Mouse (Mus musculus) heart, embryonic 12.5 days (tissue): ENCODE results near the gene Pax7. TPM values are rescaled to one million over a fixed set of nuclear protein-coding genes. Genes with fewer than 3 reads are reported as not detected.

Experiments used
- ATAC-seq: fragments of 200-750 bp; cut with Nextera tagmentation; 2 replicates; pipeline ENCODE4 v1.8.0; 2017; ENCODE audit warnings: moderate TSS enrichment, moderate library complexity; ENCODE audit not compliant: insufficient number of reproducible peaks, low FRiP score
- H3K27ac ChIP-seq: fragments of 300-500 bp; sonication (generic); 2 replicates; pipeline ENCODE4 v1.5.1; 2016; ENCODE audit warnings: mild to moderate bottlenecking, moderate library complexity; ENCODE audit not compliant: poor library complexity, severe bottlenecking
- H3K27me3 ChIP-seq: fragments of 300-500 bp; sonication (generic); replicated peaks from 2 replicates; pipeline ENCODE4 v1.6.1; 2016; ENCODE audit warnings: mild to moderate bottlenecking, moderate library complexity
- H3K36me3 ChIP-seq: fragments of 300-500 bp; sonication (generic); 2 replicates; pipeline ENCODE4 v1.6.1; 2016; ENCODE audit warnings: mild to moderate bottlenecking, moderate library complexity
- H3K4me1 ChIP-seq: fragments of 300-500 bp; sonication (generic); replicated peaks from 2 replicates; pipeline ENCODE4 v1.6.1; 2016; ENCODE audit warnings: mild to moderate bottlenecking
- H3K4me2 ChIP-seq: fragments of 300-500 bp; sonication (generic); 2 replicates; pipeline ENCODE4 v1.6.1; 2016; ENCODE audit warnings: mild to moderate bottlenecking, moderate library complexity
- H3K4me3 ChIP-seq: fragments of 300-500 bp; sonication (generic); 2 replicates; pipeline ENCODE4 v1.5.1; 2016; ENCODE audit warnings: mild to moderate bottlenecking
- H3K9ac ChIP-seq: fragments of 300-500 bp; sonication (generic); 2 replicates; pipeline ENCODE4 v1.6.1; 2016; ENCODE audit warnings: mild to moderate bottlenecking, moderate library complexity
- H3K9me3 ChIP-seq: fragments of 300-500 bp; sonication (generic); replicated peaks from 2 replicates; pipeline ENCODE4 v1.6.1; 2016; ENCODE audit warnings: mild to moderate bottlenecking, moderate library complexity
- WGBS: fragments of 180-500 bp; shearing (Covaris S2); methylation state at CpG from one replicate; pipeline ENCODE4 v1.1.7; 2016; 5-methylcytosine and 5-hydroxymethylcytosine counted together
- polyA plus RNA-seq: library from polyadenylated mRNA; unstranded; fragments of >200 nt; fragmentation: Nextera tagmentation; extraction: Ambion mirVana; gene quantifications from 2 replicates; pipeline ENCODE4 v1.2.1, GENCODE M21; 2016

Gene Pax7
- polyA plus RNA-seq, 1 experiment from 2014 or later = 0.06 TPM

DNA sequence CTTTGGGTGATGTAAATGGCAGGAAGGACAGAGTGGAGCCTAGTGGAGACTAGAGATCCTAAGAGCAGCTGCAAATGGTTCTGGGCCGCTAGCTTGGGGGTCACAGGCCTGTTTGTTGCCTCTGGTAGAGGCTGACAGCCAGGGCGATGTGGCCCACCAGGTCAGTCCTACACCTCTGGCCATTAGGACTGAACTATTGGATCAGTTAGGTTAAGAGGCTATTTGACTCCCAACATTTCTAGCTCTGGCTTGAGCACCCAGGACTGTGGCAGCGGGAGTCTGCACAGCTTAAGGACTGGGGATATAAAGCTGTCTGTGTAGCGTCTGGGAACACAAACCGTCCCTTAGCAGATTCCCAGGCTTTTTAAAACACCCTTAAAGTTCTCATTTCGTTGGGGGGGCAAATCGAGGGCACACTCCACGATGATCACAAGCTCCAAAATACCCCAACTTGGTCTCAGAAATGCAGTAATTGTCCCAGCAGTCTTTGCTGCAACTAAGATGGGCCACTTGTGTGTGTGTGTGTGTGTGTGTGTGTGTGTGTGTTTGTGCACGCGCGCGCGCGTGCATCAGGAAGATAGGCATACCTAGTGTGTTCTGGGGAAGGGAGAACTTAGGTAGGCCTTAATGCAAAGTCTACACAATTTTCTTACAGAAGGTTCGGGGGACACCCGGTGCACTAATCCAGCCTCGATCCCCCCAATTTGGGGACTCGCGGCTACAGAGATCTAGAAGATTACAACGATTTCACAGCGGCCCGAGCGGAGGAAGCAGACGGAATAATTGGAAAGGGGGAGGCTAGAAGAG is 2.5 kb downstream of the Pax7 start:
- Histone ChIP-seq H3K36me3 (no peaks in the 10 kb centered on the region), H3K9me3 (no peaks in the 10 kb centered on the region), H3K4me1 (peaks cover 10% of the 10 kb centered on the region), H3K27me3 (peaks cover 99% of the 10 kb centered on the region), H3K27ac (no peak overlapping the region), H3K4me3 (no peak overlapping the region), H3K9ac (no peak overlapping the region), H3K4me2 (no peak overlapping the region)
- 2% methylated on average over 24 of the region's 24 CpGs for WGBS
- no peak for ATAC-seq

DNA sequence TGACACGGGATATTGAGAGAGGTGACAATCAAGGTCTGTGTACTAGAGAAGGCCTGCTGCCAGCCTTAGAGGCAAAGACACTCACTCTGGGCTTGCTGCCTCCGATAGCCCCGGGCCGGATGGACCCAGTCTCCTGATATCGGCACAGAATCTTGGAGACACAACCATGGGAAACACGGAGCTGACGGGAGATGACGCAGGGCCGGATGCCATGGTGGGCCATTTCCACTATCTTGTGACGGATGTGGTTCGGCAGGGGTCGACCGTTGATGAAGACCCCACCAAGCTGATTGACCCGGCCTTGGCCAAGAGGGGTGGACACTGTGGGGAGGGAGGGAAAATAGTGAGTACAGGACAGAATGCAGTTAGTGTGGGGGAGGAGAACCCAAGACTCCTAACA is 3.3 kb downstream of the Pax7 start:
- Histone ChIP-seq H3K4me2 (no peak overlapping the region), H3K4me3 (no peak overlapping the region), H3K4me1 (peaks cover 10% of the 10 kb centered on the region), H3K27me3 (peaks cover 99% of the 10 kb centered on the region), H3K27ac (no peak overlapping the region), H3K9me3 (no peaks in the 10 kb centered on the region), H3K36me3 (no peaks in the 10 kb centered on the region), H3K9ac (no peak overlapping the region)
- ATAC-seq = no peak
- 2% methylated on average over 14 of the region's 14 CpGs for WGBS

GRCm38 (mm10) chr4:139828871-139829590 is 4.3 kb downstream of the Pax7 start:
- WGBS = 3% methylated on average over 16 of the region's 16 CpGs
- Histone ChIP-seq H3K9ac (no peak overlapping the region), H3K4me2 (no peak overlapping the region), H3K27me3 (peaks cover 99% of the 10 kb centered on the region), H3K4me3 (no peak overlapping the region), H3K9me3 (no peaks in the 10 kb centered on the region), H3K4me1 (peaks cover 12% of the 10 kb centered on the region), H3K36me3 (no peaks in the 10 kb centered on the region), H3K27ac (no peak overlapping the region)
- no peak for ATAC-seq

DNA sequence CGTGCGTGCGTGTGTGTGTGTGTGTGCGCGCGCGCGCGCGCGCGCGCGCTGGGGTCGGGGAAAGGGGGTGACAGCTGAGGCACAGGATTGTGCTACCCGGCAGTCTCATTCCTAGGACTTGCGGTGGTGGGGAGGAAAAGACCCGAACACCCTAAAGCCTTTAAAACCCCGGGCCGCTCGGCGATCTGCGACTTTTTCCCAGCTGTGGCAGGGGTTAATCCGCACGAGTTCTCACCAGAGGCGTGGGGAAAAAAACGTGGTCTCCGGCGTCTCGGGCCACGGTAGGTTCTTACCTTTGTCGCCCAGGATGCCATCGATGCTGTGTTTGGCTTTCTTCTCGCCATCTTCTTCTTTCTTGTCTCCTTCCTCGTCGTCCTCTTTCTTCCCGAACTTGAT is 5.0 kb downstream of the Pax7 start:
- H3K9ac ChIP-seq = no peak overlapping the region
- H3K36me3 ChIP-seq = no peaks in the 10 kb centered on the region
- no peak overlapping the region for H3K4me3 ChIP-seq
- H3K9me3 ChIP-seq = no peaks in the 10 kb centered on the region
- ATAC-seq = no peak
- WGBS = under 1% methylated on average over 36 of the region's 37 CpGs
- peaks cover 99% of the 10 kb centered on the region for H3K27me3 ChIP-seq
- no peak overlapping the region for H3K27ac ChIP-seq
- 0 out of 2 replicates have a peak overlapping the region, but pooled peaks have one; percentile 7 for H3K4me2 ChIP-seq
- peaks cover 18% of the 10 kb centered on the region for H3K4me1 ChIP-seq

- Histone ChIP-seq H3K4me3 (no peak overlapping the region), H3K27me3 (peaks cover 99% of the 10 kb centered on the region), H3K4me2 (0 out of 2 replicates have a peak overlapping the region, but pooled peaks have one; percentile 7), H3K27ac (no peak overlapping the region), H3K4me1 (peaks cover 12% of the 10 kb centered on the region), H3K36me3 (no peaks in the 10 kb centered on the region), H3K9me3 (no peaks in the 10 kb centered on the region), H3K9ac (no peak overlapping the region)
- WGBS = 2% methylated on average over 30 of the region's 30 CpGs
- ATAC-seq = no peak
These were observed 5.6 kb downstream of the Pax7 start for GRCm38 (mm10) chr4:139827501-139828282.

DNA sequence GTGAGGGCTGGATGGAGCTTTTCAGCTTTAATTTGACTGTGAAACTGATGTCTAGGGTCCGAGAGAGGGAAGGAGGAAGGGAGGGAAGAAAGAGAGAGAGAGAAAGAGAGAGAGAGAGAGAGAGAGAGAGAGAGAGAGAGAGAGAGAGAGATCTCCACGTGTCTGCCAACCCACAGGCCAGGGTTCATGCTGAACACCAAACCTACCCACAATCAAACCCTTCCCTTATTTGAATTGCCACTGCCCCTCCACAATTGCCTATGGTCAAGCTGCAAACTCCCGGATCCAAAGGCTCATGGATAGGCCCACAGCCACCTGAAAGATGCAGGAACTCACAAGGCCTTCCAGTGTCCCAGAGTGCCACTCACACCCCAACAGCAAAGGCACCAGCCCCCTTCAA is 7.1 kb downstream of the Pax7 start:
- H3K27ac ChIP-seq = no peak overlapping the region
- 2% methylated on average over 3 of the region's 3 CpGs for WGBS
- no peak overlapping the region for H3K4me2 ChIP-seq
- ATAC-seq = no peak
- H3K9ac ChIP-seq = no peak overlapping the region
- peaks cover 99% of the 10 kb centered on the region for H3K27me3 ChIP-seq
- no peaks in the 10 kb centered on the region for H3K36me3 ChIP-seq
- no peak overlapping the region for H3K4me3 ChIP-seq
- no peaks in the 10 kb centered on the region for H3K9me3 ChIP-seq
- H3K4me1 ChIP-seq = peaks cover 14% of the 10 kb centered on the region

DNA sequence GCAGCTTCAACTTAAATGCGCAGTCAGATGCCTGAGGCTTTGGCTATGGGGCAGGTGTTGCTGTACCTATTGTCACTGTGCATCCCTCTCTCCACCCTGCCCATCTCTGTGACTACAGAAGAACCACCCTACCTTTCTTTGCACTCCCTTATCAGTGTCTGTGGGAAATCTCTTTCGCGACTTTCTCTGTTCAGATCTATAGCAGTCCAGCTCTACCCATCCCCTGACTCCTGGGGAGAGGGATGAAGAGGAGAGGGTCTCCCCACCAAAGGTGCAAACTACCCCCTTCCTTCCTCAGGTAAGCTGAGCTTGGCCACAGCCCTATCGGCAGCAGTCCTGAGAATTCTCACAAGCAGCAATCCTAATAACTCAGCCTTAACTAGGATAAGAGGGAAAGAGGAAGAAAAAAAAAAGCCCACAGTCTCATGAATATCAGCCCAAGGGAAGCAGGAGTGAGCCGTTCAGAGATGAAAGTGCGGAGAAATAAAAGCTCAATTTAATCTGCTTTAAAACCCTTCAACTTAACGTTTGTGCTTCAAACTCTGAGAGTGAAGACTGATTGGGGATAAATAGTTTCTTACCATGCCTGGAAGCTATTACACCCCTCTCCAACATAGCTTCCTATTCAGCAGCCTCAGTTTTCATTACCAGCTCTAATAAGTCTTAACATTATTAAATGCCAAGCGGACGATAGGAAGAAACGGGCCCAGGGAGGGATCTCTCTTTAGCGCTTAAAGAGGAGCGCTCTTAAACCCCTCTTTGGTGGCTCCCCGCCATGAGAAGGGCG is 7.8 kb downstream of the Pax7 start:
- H3K4me3 ChIP-seq = no peak overlapping the region
- no peak overlapping the region for H3K9ac ChIP-seq
- 2% methylated on average over 14 of the region's 14 CpGs for WGBS
- no peaks in the 10 kb centered on the region for H3K36me3 ChIP-seq
- H3K27me3 ChIP-seq = peaks cover 99% of the 10 kb centered on the region
- no peak overlapping the region for H3K4me2 ChIP-seq
- no peak for ATAC-seq
- H3K9me3 ChIP-seq = no peaks in the 10 kb centered on the region
- no peak overlapping the region for H3K27ac ChIP-seq
- H3K4me1 ChIP-seq = peaks cover 14% of the 10 kb centered on the region

DNA sequence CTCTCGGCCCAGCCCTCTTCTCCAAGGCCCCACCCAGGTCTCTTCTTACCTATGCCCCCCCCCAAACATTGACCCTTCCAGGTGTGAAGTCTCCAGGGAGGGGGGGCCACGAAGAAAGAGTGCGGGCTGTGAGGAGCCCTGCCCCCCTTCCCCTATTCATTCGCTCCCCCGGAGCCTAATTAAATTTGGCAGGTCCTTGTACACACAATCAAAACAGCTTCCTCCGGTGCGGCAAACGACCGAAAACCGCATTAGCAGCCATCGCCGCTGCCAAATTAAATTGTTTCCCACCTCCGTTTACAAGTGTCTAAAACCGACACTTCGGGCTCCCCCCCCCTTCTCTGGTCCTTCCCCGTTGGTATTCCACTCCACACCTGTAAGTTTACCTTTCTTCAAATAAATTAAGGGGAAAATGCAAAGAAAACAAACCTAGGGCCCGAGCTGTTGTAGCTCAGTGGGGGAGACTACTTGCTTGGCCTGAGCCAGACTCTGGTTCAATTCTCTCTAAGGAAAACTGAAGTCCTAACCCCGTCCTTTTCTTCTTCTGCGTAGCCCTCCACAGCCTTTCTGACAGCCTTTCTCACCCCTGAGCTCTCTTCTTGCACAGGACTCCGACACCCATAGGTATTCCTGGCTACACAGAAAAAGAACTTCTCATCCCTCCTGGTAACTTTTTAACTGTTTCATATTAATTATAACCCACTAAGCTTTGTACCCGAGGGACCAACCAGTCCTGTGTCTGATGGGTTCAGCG is 8.6 kb downstream of the Pax7 start:
- 1% methylated on average over 22 of the region's 22 CpGs for WGBS
- Histone ChIP-seq H3K9me3 (no peaks in the 10 kb centered on the region), H3K27ac (no peak overlapping the region), H3K4me1 (peaks cover 14% of the 10 kb centered on the region), H3K27me3 (peaks cover 96% of the 10 kb centered on the region), H3K4me3 (no peak overlapping the region), H3K36me3 (no peaks in the 10 kb centered on the region), H3K4me2 (no peak overlapping the region), H3K9ac (no peak overlapping the region)
- no peak for ATAC-seq

- no peak overlapping the region for H3K9ac ChIP-seq
These were observed 9.4 kb downstream of the Pax7 start for GRCm38 (mm10) chr4:139823870-139824472.

More at GRCm38 (mm10) chr4:139823870-139824472, 9.4 kb downstream of the Pax7 start:
- Histone ChIP-seq H3K9me3 (no peaks in the 10 kb centered on the region), H3K4me3 (no peak overlapping the region), H3K27ac (no peak overlapping the region), H3K36me3 (no peaks in the 10 kb centered on the region), H3K4me1 (peaks cover 14% of the 10 kb centered on the region), H3K4me2 (0 out of 2 replicates have a peak overlapping the region, but pooled peaks have one; percentile 9), H3K27me3 (peaks cover 96% of the 10 kb centered on the region)
- under 1% methylated on average over 32 of the region's 32 CpGs for WGBS
- ATAC-seq = no peak
